Mouse (Mus musculus): ENCODE data around the gene Lingo4.

The Lingo4 gene

DNA sequence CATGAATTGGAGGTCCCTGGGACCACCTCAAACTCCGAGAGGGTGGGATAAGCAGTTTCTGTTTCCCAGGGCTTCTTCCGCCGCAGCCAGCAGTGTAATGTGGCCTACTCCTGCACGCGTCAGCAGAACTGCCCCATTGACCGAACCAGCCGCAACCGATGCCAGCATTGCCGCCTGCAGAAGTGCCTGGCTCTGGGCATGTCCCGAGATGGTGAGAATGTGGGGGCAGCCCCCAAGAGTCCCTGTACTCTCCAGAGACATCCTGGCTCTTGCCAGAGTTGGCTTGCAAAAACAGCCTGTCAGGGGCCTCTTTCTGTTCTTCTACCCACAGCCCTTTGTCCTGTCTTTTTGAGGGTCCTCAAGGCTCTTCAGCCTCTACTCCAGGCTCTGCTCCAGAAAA, 10.9 kb upstream of the Lingo4 start:
- DNase-seq (ENCODE audit: low read depth, low spot score), result no peak

DNA sequence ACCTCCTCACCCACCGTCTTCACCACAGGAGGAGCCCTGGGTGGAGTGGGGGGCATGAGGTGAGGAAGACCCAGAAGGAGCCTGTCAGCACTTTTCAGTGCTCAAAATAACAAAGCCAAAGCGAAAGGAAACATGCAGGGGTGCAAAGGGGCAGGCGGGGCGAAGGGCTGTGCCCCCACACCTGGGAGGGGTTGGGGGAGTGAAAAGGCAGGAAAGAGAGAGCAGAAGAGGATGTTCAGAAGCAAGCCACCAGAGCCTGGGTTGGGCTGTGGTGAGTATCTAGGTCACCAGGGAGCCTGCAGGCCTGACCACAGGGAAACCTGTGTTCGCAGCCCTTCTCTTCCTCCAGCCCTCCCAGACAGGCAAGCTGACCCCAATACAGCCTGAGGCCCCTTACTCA, 10.3 kb upstream of the Lingo4 start:
- DNase-seq (ENCODE audit: low read depth, low spot score), result no peak

DNA sequence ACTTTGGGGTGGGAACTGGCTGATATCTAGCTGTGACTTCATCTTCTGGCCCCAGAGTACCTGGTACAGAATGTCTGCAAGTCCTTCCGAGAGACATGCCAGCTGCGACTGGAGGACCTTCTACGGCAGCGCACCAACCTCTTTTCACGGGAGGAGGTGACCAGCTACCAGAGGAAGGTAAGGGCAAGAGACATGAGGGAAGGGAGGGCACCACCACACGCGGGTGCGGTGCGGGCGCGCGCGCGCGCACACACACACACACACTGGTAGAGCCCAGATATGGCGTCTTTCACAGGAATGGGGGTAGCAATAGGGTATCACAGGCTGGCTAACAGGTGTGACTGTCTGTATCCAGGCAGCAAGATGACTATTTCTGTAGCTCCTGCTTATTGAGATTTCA, 8.9 kb upstream of the Lingo4 start:
- DNase-seq (ENCODE audit: low read depth, low spot score), result no peak

DNA sequence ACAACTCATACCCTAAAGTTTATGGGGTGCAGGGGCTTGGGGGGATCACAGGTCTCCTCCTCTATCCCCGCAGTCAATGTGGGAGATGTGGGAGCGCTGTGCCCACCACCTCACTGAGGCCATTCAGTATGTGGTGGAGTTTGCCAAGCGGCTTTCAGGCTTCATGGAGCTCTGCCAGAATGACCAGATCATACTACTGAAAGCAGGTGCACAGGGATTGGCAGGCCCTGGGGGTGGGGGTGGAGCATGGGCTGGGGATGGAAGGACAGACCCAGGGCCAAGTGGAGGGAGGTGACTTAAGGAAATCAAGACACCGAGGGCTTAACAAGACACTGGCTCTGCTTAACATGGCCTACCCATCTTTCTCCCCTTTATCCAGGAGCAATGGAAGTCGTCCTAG, 7.3 kb upstream of the Lingo4 start:
- DNase-seq (ENCODE audit: low read depth, low spot score), result no peak

DNA sequence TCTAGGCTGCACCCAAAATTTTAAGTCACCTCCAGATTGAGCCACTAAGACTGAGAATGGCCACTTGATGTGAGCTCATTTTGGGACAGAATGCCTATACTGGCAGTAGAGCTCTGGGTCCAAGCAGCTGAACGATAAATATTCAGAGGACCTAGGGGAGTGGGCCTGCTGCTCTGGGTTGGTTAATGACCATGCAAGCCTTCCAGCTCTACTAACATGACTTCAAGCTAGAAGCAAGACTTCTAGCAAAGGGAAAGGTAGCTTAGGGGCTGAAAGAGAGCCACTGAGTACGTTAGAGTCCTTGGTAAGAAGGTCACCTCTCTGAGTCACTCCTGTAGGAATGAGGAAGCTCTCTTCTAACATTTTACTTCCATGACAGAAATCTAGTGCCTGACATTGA, 6.2 kb upstream of the Lingo4 start:
- DNase-seq (ENCODE audit: low read depth, low spot score), result no peak

DNA sequence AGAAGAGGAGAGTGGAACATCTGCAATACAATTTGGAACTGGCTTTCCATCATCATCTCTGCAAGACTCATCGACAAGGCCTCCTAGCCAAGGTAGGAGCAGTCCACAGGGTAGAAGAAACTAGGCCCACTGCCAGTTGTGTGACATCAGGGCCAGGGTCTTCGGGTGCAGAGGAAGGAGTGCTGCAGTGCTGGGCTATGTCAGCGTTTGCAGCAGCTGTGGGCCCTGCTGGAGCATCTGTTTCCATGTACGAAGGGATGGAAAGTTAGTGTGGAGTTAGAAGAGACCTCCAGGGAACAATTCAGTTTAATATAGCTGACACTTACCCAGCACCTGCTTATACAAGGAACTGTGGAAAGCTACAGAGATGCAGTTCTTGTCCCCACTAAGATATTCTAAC, 5.3 kb upstream of the Lingo4 start:
- no peak for DNase-seq (ENCODE audit: low read depth, low spot score)

DNA sequence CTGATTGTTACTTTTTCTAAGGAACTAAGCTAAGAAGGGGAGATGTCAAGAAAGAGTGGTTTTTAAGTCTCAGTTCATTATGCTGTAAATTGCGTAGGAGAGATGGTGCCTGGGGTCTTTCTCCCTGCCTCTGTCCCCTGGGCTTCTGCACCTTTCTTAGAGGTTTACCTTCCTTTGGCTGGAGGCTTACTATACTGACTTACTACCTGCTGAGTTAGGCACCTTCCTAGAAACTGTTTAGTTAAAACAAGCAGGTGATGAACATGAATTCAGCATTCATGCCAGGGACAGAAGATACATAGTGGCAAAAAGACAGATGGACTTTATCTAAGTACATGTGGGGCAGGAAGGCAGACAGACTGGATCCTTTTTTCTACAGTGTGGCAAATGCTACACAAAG, 2.0 kb upstream of the Lingo4 start:
- no peak for DNase-seq (ENCODE audit: low read depth, low spot score)

DNA sequence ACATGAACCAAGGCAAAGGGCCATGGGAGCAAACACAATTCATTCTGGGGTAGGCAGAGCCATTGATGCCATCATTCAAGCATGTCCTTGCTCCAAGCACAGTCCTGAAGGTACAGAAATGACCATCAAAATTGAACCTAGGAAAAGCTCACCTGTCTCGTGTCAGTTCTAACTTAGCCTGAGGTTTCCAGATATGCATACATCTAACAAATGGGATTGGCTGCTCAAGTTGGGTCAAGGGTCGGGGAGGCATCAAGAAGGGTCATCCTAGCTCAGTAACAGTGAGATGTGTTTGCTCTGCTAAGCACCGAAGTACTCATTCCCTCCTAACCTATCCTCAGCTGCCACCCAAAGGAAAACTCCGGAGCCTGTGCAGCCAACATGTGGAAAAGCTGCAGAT, 1.5 kb upstream of the Lingo4 start:
- no peak for DNase-seq (ENCODE audit: low read depth, low spot score)

DNA sequence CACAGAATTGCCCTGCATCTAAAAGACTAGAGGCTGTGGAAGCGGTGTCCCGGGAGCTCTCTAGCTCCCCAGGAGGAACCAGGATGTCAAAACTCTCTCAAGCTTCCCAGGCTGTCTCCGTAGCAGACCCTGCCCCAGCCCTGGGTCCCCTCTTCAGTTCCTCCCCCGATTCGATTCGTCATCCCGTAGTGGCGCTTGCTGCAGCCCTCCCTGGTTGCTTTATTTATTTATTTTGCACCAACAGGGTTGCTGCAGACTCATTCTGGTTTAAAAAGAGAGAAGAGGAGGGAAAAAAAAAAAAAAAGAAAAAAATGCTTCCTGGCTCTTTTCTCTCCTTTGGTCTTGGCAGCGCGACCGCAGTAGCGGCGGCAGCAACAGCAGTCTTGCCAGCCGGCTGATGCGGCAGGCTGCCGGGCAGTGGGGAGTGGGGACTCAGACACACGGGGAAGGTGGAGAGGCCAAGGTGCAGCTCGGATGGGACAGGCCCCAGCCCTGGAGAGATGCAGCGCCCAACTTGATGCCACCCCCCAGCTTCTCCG, 695 bp downstream of the Lingo4 start:
- DNase-seq (ENCODE audit: low read depth, low spot score), result peak; percentile 71

DNA sequence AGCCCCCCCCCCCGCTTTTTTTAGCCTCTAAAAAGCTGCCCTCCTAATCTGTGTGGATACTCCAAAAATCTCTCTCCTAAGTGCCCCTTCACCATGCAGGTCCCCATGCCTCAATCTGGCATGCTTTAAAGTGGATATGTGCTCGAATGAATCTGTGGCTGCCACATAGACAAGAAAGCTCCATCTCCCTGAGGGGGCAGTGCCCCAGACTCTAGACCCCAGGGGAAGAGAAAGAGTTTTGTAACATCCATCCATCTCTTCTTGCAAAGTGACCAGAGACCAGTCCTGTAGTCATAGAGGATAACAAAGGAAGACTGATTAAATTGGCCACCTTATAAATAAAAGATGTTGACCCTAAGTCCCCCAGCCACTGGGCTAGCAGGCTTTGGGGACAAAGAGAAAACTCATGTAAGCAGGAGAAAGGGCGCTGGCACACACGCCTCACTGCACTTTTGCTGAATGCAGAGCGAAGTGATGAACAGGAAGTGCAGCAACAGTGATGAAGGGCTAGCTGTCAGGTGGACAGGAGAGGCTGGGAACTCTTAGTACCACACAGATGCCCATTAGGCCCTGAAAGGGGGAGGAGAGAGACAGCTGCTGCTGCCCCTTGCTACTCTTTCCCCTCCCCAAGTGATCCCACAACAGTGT, 1.5 kb downstream of the Lingo4 start:
- DNase-seq (ENCODE audit: low read depth, low spot score), result no peak

DNA sequence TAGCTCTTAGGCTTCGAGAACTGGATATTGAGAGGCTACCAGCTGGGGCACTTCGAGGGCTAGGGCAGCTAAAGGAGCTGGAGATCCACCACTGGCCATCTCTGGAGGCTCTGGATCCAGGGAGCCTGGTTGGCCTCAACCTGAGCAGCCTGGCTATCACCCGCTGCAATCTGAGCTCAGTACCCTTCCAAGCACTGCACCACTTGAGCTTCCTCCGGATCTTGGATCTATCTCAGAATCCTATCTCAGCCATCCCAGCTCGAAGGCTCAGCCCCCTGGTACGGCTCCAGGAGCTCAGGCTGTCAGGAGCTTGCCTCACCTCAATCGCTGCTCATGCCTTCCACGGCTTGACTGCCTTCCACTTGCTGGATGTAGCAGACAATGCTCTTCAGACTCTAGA, 4.1 kb downstream of the Lingo4 start:
- DNase-seq (ENCODE audit: low read depth, low spot score), result no peak

DNA sequence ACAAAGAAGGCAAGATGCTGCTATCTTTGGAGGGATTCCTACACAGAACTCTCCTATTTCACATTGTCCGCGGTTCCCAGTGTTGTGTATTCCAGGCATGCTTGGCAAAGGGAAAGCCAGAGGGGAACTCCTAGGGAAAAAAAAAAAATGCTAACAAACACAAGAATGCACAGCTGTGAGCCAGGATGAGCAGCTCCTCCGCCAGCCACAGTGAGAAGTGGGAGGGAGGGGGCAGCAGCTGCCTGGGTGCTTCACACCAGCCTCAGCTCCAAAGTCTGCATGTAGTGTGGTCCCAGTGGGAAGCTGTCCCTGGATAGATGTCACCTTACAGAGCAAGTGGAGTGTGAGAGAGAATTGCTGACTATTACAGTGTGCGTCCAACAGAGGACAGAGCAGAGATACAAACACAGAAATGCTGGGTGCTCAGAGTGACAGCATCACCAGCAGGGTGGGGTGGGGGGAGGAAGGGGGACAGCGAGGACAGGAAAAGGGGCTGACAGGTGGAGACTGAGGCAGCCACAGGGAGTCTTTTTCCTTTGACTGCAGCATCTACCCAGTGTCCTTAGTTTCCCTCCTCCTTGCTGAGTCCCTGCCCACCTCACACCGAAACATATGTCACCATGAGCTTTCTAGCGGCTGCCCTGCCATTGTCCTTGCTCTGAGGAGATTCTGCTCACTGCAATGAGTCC, 6.2 kb downstream of the Lingo4 start:
- DNase-seq (ENCODE audit: low read depth, low spot score), result peak; percentile 84

DNA sequence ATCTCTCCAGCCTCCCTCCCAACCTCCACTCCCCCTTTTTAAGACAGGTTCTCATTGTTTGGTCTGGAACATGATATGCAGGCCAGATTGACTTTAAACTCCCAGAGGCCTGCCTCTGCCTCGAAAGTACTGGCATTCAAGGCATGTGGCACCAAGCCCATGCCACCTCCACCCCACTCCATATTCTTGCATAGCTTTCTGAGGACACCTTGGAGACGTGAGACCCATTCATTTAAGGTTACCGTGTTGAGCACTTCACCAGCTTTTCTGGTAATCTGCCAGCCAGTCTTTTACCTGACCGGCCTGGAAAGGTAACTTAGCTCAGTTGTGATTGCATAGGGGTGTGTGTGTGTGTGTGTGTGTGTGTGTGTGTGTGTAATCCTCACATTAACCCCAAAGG, 7.2 kb downstream of the Lingo4 start:
- DNase-seq (ENCODE audit: low read depth, low spot score), result no peak

DNA sequence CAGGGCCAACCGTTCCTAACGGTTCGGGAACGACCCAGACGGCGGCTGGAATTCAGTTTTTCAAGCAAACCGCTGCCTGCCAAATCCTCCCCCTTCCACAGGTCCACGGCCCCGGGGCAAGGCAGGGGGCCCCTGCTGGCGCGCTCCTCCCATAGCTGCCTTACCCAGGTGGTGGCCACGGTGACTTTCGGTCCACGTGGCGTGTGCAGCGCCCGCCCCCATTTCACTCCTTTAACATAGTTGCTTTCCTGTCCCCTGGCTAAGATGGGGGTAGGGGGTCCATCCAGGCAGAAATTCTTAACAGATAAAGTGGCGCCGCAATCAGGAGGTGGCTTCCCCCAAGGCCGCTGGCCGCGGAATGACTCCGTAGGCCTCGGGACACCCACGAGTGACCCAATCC, 14.2 kb downstream of the Lingo4 start:
- no peak for DNase-seq (ENCODE audit: low read depth, low spot score)

DNA sequence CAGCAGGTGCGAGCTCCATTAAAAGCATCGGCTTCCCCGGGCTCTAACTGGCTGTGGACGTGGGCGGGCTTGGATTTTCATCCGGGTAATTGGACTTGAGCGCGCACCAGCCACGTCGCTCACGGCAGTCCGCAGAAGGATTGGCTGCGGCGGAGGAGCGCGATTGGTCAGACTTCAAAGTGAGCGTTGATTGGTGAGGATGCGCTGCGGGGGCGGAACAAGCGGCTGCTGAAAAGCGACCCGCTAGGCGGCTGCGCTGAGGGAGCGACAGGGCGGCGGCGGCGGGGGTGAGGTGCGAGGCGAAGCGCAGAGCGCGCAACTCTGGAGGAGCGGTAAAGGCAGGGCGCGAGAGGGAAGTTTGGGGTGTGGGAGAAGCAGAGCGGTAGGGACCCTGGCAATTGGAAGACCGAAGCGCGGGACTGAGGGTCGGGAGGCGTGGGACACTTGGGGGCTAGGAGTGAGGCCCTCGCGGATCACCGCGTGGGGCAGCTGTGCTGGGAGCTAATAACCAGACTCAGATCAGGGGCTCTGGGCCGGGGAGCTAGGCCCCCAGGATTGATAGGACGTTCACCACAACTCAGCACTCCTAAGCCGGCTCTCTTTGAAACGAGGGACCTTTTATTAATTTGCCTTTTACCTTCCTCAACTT, 14.8 kb downstream of the Lingo4 start, which contains the start of gene Tdrkh:
Tdrkh (plus strand) TSS at position 243 of the 649 bp plus-strand sequence.
- DNase-seq (ENCODE audit: low read depth, low spot score), result peak; percentile 100

DNA sequence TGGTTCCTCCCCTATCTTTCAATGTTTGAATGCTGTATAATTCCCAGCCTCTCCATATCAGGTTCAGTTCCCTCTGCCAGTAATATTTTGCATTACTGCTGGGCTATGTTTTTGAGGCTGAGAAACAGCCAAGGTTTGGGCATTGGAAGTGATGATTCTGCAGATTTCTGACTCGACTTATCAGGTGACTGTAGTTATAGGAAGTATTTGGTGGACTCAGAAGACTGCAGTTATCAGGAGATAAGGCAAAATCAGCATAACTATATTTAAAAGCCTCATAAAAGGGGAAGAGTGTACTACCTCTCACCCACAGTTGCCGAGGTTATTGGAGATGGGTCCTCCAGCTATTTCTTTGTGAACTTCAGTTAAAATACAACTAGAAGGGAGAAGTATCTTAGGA, 32.7 kb downstream of the Lingo4 start:
- no peak for DNase-seq (ENCODE audit: low read depth, low spot score)

DNA sequence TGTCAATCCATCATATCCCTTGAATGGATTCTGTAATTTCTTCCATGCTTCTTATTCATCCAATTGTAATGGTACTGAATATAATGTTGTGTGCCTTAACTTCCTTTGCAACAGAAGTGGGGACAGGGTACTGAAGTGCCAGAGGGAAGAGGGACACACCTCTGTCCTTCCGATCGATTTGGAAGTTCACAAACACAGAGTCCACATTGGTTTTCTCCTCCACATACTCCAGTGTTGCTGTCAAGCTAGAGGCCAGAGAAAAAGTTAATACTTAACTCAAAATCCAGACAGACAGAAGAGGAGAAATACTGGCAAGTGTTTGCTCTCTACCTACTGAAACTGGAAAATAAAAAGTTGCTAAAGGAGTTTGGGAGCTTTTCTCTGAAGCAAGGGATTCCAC, 36.0 kb downstream of the Lingo4 start:
- no peak for DNase-seq (ENCODE audit: low read depth, low spot score)

DNA sequence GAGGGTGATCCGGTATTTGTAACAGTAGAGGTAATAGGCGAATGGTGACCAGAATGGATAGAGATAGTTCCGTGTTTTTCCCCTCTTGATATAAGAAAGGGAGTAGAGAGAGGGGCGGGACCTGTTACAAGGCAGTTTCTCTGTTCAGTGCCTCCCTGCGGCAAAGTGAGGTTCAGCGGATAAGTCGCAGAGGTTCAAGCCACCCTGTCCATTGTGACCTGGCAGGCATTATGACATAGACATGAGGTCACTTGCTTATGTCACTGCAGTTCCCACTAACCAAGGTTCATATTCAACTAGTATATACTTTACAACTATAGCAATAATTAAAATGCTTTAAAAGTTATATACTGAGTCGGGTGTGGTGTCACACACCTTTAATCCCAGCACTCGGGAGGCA, 38.1 kb downstream of the Lingo4 start:
- DNase-seq (ENCODE audit: low read depth, low spot score), result no peak

DNA sequence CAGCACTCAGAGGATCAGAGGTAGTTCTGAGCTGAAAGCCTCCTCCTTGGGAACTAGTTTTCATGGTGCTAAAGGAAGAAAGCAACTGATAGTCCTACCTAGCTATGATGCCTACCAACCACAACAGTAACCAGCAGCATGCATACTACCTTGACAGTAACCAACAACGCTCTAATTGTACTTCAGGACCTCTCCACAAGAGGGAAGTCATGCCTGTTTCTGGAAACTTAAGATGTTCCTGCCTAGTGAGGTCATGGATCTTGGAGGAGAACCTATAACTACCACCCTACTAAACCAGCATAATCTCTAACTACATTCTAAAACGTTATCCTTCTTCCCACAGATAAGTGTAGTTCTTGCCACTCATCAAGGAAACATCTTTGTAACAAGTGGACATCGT, 42.9 kb downstream of the Lingo4 start:
- peak; percentile 46 for DNase-seq (ENCODE audit: low read depth, low spot score)

DNA sequence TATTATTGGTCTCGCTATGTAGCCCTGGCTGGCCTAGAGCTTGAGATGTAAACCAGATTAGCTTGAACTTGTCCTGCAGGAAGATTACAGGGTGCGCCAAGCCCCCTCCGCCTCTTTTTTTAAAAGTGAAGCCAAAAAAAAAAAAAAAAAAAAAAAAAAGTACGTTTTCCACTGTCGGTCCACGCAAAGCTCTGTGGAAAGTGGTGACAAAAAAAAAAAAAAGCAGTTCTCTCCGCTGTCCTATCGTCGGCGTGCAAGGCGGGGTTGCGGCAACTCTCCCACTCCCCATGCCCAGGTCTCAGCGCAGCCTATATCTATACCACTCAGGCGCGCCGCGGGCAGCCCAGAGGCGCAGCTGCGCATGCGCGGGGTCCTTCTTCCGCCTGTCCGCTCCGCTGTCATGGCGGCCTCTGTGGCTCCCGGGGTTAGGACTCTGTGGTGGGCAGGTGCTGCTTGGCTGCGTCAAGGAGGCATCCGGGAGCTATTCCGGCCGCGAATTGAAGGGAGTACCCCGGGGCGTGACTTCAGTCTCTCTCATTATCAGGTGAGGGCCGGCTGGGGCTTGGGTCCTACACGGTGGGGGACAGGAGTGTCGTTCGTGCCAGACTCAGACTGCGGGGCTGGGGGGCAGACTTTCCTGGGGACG, 44.8 kb downstream of the Lingo4 start, which contains the start of gene Mrpl9:
Mrpl9 (plus strand) TSS at position 368 of the 646 bp plus-strand sequence.
- peak; percentile 96 for DNase-seq (ENCODE audit: low read depth, low spot score)

DNA sequence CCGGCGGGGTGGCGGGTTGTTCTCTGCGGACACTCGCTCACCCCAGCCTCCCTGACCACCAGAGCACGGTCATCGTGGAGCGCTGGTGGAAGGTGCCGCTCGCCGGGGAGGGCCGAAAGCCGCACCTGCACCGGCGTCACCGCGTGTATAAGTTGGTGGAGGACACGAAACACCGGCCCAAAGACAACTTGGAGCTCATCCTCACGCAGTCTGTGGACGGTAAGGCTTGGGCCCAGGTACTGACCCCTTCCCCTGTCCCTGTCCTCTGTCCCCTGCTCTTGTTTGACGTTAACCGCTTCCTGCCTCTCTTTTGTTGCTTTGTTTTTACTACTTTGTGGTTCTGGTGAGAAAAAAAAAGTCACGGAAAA, 45.3 kb downstream of the Lingo4 start, which contains the start of gene Oaz3:
Oaz3 (minus strand) TSS at position 319 of the 368 bp plus-strand sequence.
- no peak for DNase-seq (ENCODE audit: low read depth, low spot score)

DNA sequence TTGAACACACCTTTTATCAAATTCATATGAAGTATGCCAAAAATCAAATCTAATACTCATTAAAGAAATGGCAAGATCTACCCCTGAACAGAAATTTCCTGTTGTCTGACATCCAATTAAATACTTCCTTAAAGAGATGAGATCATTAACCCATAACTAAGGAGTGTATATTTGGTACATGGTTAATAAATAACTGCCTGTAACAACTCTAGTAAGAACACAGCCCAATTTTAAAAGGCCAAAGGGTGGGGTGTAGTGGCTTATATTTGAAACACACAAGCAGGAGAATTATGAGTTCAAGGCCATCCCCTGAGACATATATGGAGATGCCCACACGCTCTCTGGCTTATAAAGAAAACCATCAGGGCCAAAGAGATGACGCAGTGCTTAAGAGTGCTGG, 51.1 kb downstream of the Lingo4 start:
- DNase-seq (ENCODE audit: low read depth, low spot score), result no peak

Measured in brain, adult 2 months (tissue).